ENCODE assay signal across 34 mouse cellular contexts in the genomic region with DNA sequence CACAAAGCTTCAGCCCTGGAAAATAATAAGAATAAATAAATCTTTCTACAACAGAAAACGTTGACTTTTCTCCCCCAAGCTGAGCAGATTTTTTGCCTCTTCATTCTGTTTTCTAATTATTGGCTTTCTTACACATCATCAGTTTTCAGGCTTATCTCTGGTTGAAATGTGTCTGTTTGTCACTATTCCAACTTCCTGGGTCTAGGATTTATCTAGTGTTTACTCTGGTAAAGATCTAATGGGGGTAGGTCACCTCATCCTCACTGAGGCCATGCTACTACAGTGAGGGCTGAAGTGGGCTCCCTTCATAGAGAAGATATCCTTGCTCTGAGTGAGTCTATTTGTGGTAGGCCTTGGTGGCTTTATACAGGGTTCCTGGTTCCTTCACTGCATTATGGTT.
"Had no signal": no experiment of that assay in that cellular context is flagged by ENCODE, and none has a peak within 500 bp of the region (broad histone marks: within the 10 kb centered on the region; RNA-seq: fewer than 3 reads in every experiment).

No protein-coding gene starts in this region.

- H3K27ac ChIP-seq: heart, embryonic 10.5 days; heart, embryonic 13.5 days; heart, embryonic 15.5 days; hindbrain, embryonic 10.5 days; hindbrain, embryonic 12.5 days; hindbrain, embryonic 13.5 days; hindbrain, embryonic 14.5 days; hindbrain, embryonic 15.5 days; hindbrain, postnatal 0 days; intestine, embryonic 15.5 days; kidney, embryonic 15.5 days; kidney, postnatal 0 days; layer of hippocampus, adult 2 months had no signal

- H3K27me3 ChIP-seq: heart, embryonic 12.5 days; heart, embryonic 13.5 days; heart, embryonic 15.5 days; hindbrain, embryonic 12.5 days; hindbrain, embryonic 13.5 days; hindbrain, embryonic 15.5 days; intestine, embryonic 15.5 days; kidney, embryonic 15.5 days had no signal

- H3K4me3 ChIP-seq: heart, embryonic 10.5 days; heart, embryonic 12.5 days; heart, embryonic 13.5 days; heart, embryonic 15.5 days; hindbrain, embryonic 10.5 days; hindbrain, embryonic 12.5 days; hindbrain, embryonic 13.5 days; hindbrain, embryonic 15.5 days; intestine, embryonic 15.5 days; kidney, embryonic 15.5 days; layer of hippocampus, adult 2 months had no signal

- H3K9me3 ChIP-seq: heart, embryonic 10.5 days; heart, embryonic 12.5 days; heart, embryonic 13.5 days; heart, embryonic 15.5 days; hindbrain, embryonic 10.5 days; hindbrain, embryonic 12.5 days; hindbrain, embryonic 13.5 days; hindbrain, embryonic 15.5 days; intestine, embryonic 15.5 days; kidney, embryonic 15.5 days had no signal

- H3K36me3 ChIP-seq: heart, embryonic 10.5 days; heart, embryonic 12.5 days; heart, embryonic 13.5 days; heart, embryonic 15.5 days; hindbrain, embryonic 10.5 days; hindbrain, embryonic 12.5 days; hindbrain, embryonic 13.5 days; hindbrain, embryonic 15.5 days; intestine, embryonic 15.5 days; kidney, embryonic 15.5 days had no signal

- H3K4me1 ChIP-seq: heart, embryonic 12.5 days; heart, embryonic 15.5 days; hindbrain, embryonic 10.5 days; hindbrain, embryonic 12.5 days; hindbrain, embryonic 13.5 days; hindbrain, embryonic 15.5 days; intestine, embryonic 15.5 days; kidney, embryonic 15.5 days had no signal

- ATAC-seq: hindbrain, embryonic 16.5 days; hindbrain, postnatal 0 days; inflammation-experienced regulatory T-cells, adult 6 months; intestine, embryonic 15.5 days; intestine, embryonic 16.5 days; intestine, postnatal 0 days had no signal

- H3K4me2 ChIP-seq: heart, embryonic 11.5 days; heart, embryonic 12.5 days; heart, embryonic 13.5 days; heart, embryonic 15.5 days; hindbrain, embryonic 12.5 days; hindbrain, embryonic 13.5 days; hindbrain, embryonic 14.5 days; hindbrain, embryonic 15.5 days; intestine, embryonic 15.5 days; kidney, embryonic 15.5 days had no signal

- DNase-seq: heart, postnatal 14 days; heart, postnatal 36 days; heart, postnatal 4 days; kidney, adult 11 months; kidney, adult 18-20 months; kidney, adult 2 months; kidney, adult 8-10 months; kidney, adult 9 months; kidney, postnatal 10 days; kidney, postnatal 14 days; kidney, postnatal 25 days; kidney, postnatal 36 days; kidney, postnatal 4 days; layer of hippocampus, adult 9-11 months; layer of hippocampus, postnatal 36 days had no signal

- H3K9ac ChIP-seq: heart, embryonic 12.5 days; heart, embryonic 13.5 days; heart, embryonic 15.5 days; hindbrain, embryonic 12.5 days; hindbrain, embryonic 13.5 days; hindbrain, embryonic 14.5 days; hindbrain, embryonic 15.5 days; intestine, embryonic 15.5 days; kidney, embryonic 15.5 days had no signal
